Mouse (Mus musculus): ENCODE data around the gene Cdc7. TPM values are rescaled to one million over a fixed set of nuclear protein-coding genes. Genes with fewer than 3 reads are reported as not detected.

Cdc7 gene
- polyA plus RNA-seq, 1 experiment from 2014 or later, result 43.8 TPM

- Histone ChIP-seq H3K4me2 (no peak overlapping the region), H3K4me3 (no peak overlapping the region), H3K36me3 (no peaks in the 10 kb centered on the region), H3K27ac (replicated peaks) (no peak overlapping the region), H3K4me1 (replicated peaks) (no peaks in the 10 kb centered on the region), H3K9ac (no peak overlapping the region), H3K9me3 (no peaks in the 10 kb centered on the region), H3K27me3 (no peaks in the 10 kb centered on the region)
- WGBS, result 92% methylated on average over 10 of the region's 10 CpGs
- ATAC-seq (ENCODE audit: low FRiP score, low read depth), result no peak
These were observed 66.7 kb downstream of the Cdc7 start for GRCm38 (mm10) chr5:107030821-107031220.

Other genes starting within 250 kb of the Cdc7 start
- 5.1 and 5.2 TPM in 2 replicates for gene Hfm1, start 38.0 kb upstream of the Cdc7 start, polyA plus RNA-seq (2015; fragmentation: Nextera tagmentation; extraction: Ambion mirVana)